Mouse (Mus musculus) adrenal gland (tissue): ENCODE measurements around the gene Rnf19b.

Experiments used
- intact Hi-C: fragments of 180-260 bp; cut with DNase I; formaldehyde crosslinking; loops from one replicate; pipeline ENCODE4 v1.15.1; 2025

The Rnf19b gene

DNA sequence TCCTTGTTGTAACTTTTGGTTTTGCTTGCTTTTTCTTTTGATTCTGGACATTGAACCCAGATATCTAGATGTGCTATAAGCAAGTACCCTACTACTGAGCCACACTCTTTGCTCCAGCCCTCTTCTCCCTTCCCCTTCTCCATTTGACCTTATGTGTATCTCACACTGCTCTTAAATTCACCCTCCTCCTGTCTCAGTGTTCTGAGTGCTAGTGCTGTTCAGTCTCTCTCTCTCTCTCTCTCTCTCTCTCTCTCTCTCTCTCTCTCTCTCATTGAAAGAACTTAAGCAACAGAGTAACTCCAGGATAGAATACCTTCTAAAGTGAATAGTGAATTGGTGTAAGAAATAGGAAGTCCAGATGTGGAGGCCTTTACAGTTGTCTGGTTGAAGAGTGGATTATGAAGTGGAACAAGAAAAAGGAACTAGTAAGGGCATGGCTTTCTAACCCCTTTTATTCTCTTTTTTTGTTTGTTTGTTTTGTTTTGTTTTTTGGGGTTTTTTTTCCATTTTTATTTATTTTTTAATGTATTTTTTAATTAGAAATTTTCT is 7.7 kb downstream of the Rnf19b start:
- intact Hi-C loops: no loop called here

GRCm38 (mm10) chr4:129067638-129068415 is 9.8 kb downstream of the Rnf19b start:
- intact Hi-C loops: no loop called here

- intact Hi-C loops: no loop called here
Observed at GRCm38 (mm10) chr4:129068848-129069247, 10.8 kb downstream of the Rnf19b start.

DNA sequence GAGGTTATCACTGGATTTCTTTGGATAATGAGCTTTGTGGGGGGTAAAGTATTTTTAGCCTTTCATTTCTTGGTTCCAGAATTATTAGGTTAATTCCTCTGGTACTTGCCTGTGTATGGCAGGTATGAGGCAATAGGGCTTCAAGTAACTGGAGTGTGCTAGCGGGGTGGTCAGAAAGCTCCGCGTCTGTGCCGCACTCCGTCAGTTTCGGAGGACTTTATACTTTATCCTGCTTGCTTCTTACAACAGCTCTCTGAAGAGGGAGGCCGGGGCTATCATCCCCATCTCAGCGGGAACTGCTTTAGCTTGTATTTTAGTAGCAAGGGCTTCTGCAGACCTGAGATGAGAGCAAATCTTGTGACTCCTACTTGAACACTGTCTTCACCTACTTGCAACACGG is 21.1 kb downstream of the Rnf19b start:
- intact Hi-C loops: no loop called here

DNA sequence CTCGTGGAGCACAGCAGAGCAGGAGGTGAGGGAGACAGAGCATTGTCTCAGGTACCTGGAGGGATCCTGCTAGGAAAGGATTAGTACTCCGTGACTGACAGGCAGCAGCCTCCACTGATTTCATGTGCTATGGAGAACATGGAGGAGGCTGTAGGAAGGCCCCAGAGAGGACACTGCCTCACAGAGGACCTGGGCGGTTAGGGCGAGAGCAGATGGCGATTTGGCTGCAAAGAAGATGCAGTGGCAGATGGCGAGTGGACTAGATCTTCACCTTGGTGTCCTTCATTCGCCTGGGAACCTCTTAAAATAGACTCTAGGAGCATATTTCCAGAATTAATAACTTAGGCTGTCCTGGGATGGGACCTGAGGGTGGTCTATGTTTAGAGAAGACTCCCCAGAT is 23.0 kb downstream of the Rnf19b start:
- intact Hi-C loops: no loop called here

- intact Hi-C loops: no loop called here
Observed at GRCm38 (mm10) chr4:129081512-129081911, 23.4 kb downstream of the Rnf19b start.

GRCm38 (mm10) chr4:129081939-129082338 is 23.9 kb downstream of the Rnf19b start:
- intact Hi-C loops: loop anchor here (1.0 kb wide), 1 partner anchor 111 kb away; no protein-coding TSS in a partner anchor

GRCm38 (mm10) chr4:129082379-129083115 is 24.5 kb downstream of the Rnf19b start:
- intact Hi-C loops: loop anchor here (1.0 kb wide), 1 partner anchor 111 kb away; no protein-coding TSS in a partner anchor

GRCm38 (mm10) chr4:129084896-129085295 is 26.8 kb downstream of the Rnf19b start:
- intact Hi-C loops: loop anchor here (5.0 kb wide), 1 partner anchor 178 kb away; no protein-coding TSS in a partner anchor

DNA sequence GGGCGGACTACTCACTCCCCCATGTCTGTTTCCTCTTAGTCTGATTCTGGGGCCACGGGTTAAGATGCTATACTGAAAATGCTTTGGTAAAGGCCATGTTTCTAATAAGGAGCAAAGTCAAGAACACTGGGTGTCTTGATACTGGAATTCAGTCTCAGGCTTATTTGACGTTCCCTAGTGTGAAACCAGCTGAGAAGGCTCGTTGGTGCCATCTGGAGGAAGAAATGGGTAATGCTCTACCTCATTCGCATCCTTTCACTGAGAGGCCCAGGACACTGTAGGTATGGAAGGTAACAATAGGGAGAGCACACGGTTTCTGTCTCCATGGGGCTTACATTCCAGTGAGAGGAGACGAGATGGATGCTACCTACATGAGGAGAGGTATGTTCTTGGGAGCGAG is 28.0 kb downstream of the Rnf19b start:
- intact Hi-C loops: loop anchor here (1.0 to 5.0 kb wide), 2 partner anchors 115 to 179 kb away; no protein-coding TSS in a partner anchor

DNA sequence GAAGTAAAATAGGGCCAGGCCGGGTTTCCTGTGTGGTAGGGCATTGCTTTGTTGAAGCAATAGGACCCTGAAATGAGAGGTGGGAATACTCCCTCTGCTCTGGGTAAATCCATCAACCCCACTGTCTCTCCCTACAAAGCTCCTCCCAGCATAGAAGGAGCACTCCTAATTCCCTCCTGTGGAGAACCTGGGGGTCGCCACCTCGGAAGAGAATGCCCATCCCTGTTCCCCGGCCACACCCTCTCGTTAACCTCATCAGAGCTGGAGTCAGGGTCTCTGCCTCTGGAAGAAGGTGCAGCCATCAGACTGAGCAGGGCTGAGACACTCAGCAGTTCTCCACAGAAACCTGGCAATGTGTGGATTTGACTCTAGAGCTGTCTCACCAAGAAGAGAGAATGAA is 29.8 kb downstream of the Rnf19b start:
- intact Hi-C loops: loop anchor here (5.0 kb wide), 1 partner anchor 181 kb away; no protein-coding TSS in a partner anchor

DNA sequence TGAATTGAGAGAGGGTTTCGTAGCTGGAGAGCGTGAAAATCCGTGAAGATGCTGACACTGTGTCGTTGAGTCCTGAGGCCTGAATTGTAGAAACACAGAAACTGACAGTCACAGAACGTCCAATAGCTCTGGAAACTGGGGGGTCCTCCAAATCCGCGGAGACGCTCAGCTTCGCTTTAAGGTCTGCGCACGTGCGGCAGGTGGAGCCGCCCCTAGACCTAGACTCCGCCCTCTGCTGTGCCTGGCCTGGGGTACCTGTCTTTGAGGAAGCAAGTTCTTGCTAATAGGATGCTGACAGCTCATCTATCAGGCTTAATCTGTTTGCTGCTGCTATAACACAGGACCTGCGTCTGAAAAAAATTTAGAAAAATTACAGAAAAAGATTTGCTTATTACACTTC is 37.2 kb downstream of the Rnf19b start:
- intact Hi-C loops: no loop called here

GRCm38 (mm10) chr4:129097006-129097405 is 38.9 kb downstream of the Rnf19b start:
- intact Hi-C loops: no loop called here

DNA sequence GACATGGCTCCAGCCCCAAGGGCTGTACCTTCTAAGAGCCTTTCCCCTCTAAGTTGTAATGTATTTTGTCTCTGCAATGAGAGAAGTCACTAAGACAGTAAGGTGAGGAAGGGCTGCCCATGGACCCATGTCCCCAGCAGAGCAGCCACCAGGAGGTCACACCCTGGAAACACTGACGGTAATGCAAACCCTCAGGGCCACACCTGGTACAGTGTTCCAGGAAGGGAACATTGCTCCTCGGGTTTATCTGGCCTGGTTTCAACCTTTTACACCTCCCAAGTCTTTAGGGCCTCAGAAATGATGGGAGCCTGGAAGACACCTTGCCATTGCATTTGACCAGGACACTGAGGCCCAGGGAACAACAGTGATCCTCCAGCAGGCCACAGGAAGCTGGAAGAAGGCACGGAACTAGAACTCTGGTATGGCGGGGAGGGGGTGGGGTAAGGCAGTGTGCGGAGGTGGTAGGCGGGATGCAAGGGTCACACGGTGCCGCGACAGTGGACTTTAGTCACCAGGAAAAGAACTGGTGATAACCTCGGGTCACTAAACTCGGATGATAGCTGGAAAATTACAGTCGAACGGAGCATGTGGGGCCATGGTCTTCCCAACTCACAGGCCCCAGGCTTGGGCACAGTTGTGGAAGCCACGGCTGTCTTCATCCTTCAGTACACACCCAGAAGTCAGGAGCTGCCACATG is 44.2 kb downstream of the Rnf19b start:
- intact Hi-C loops: no loop called here

- intact Hi-C loops: no loop called here
Observed at GRCm38 (mm10) chr4:129105356-129105755, 47.3 kb downstream of the Rnf19b start, which contains the start of gene Tmem54. TSS of gene Tmem54 (plus strand) at chr4:129105548.

- intact Hi-C loops: no loop called here
Observed at GRCm38 (mm10) chr4:129106073-129106472, 48.0 kb downstream of the Rnf19b start.

GRCm38 (mm10) chr4:129107348-129107899 is 49.4 kb downstream of the Rnf19b start:
- intact Hi-C loops: no loop called here

DNA sequence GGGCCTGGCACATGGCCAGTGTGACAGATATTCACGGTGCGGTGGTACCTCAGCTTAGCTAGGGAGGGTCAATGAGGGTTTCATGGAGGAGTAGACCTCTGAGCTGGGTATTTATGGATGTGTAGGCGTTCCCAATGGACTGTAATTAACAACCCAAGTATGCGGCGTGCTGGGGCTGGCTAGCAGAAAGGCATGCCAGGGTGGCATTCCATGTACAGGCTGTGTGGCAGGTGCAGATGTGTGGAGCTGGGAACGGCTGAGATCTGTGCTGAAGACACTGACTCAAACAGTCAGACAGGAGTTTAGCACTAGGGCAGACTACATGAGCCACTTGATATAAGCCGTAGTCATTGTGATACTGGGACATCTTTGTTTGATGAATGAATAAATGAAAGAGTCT is 50.6 kb downstream of the Rnf19b start:
- intact Hi-C loops: no loop called here

- intact Hi-C loops: no loop called here
Observed at GRCm38 (mm10) chr4:129110804-129111203, 52.7 kb downstream of the Rnf19b start.

DNA sequence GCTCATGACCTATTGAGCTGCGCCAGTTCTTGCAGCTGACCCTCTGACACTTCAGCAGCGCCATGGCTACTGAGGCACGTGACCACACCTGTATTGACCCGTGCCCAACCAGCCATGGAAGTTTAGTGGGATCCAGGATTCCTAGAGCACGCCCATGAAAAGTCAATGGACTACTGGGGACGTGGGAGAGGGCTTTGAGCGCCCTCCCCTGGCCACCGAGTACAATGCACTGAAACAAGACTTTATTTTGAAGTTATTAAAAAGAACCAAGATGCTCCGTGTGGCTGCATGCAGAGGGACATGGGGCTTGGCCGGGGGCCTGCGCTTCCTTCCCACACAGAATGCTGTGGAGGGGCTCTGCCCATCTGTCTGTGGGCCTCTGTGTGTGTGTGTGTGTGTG is 53.3 kb downstream of the Rnf19b start:
- intact Hi-C loops: no loop called here

GRCm38 (mm10) chr4:129112231-129112630 is 54.2 kb downstream of the Rnf19b start:
- intact Hi-C loops: no loop called here
